Mouse (Mus musculus): ENCODE data around the gene Trim8.

DNA sequence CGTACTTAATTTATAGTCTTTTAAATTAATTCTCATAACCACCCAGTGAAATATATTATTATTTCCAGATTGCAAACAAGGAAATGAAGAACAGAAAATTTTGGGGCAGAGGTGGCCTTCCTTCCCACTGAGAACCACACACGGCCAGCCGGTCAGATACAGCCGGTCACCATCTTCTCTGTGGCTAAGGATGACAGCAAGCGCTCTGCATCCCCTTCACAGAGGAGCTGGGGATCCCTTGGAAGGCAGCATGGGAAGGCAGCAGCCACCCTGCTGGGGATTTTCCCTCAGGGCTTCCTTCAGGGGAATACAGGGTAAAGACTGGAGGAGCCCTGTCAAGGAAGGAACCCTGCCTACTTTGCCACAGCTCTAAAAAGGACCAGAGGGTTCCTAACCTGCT is 32.0 kb downstream of the Trim8 start:
- TF ChIP-seq POLR2A (IDR thresholded peaks at IDR 0.05; ENCODE audit: insufficient read depth, low read depth, low read length) = no peak
- TF ChIP-seq CTCF (IDR thresholded peaks at IDR 0.05; ENCODE audit: insufficient read depth, low read depth, low read length) = no peak
